Mouse (Mus musculus): Measurements from ENCODE around the gene Ifitm1. TPM values are rescaled to one million over a fixed set of nuclear protein-coding genes. Genes with fewer than 3 reads are reported as not detected.
A peak's percentile ranks its signal among the peaks of the same experiment; 100 is the strongest.
"Not testable (repeated sequence)": the region's sequence is repeated elsewhere in the genome, so short reads cannot be mapped to it uniquely, and the experiment has no call there.

The Ifitm1 gene
- polyA plus RNA-seq, 1 experiment from 2014 or later = 163 TPM

- 82% methylated on average over 10 of the region's 10 CpGs for WGBS
- ATAC-seq (replicated peaks; ENCODE audit: low FRiP score, low read depth) = no peak
- no peak overlapping the region for H3K4me2 ChIP-seq (ENCODE audit: low read length)
Observed at GRCm38 (mm10) chr7:141016707-141017697, 50.0 kb downstream of the Ifitm1 start.

DNA sequence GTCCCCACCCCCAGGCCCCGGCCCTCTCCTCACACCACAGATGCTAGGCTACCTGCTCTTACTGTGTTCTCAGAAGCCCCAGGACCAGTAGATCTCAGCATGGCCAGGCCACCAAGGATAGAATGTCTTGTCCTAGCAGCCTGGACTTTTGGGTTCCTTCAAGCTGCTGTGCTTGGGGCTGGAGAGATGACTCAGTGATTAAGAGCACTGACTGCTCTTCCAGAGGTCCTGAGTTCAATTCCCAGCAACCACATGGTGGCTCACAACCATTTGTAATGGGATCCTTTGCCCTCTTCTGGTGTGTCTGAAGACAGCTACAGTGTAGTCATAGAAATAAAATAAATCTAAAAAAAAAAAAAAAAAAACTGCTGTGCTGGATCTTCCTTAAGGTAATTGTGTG lies 50.8 kb downstream of the Ifitm1 start, which contains the start of gene Ifitm6:
Gene Ifitm6 (minus strand): TSS at position 101 of the 400 bp plus-strand sequence.
- DNase-seq (ENCODE audit: low spot score); H3K27ac ChIP-seq; H3K36me3 ChIP-seq (ENCODE audit: insufficient read depth, low read length); H3K4me1 ChIP-seq (replicated peaks; ENCODE audit: insufficient read depth, low read length); H3K27me3 ChIP-seq (ENCODE audit: insufficient read depth, low read length); H3K9ac ChIP-seq (ENCODE audit: low read depth, low read length); H3K9me3 ChIP-seq (replicated peaks; ENCODE audit: low read length); H3K4me2 ChIP-seq (ENCODE audit: low read length); ATAC-seq (replicated peaks; ENCODE audit: low FRiP score, low read depth); H3K4me3 ChIP-seq (replicated peaks; ENCODE audit: low read depth, low read length): not testable (repeated sequence)
- WGBS = 65% methylated on average over 1 of the region's 1 CpGs

More at GRCm38 (mm10) chr7:141016707-141017697, 50.0 kb downstream of the Ifitm1 start:
- no peaks in the 10 kb centered on the region for H3K9me3 ChIP-seq (replicated peaks; ENCODE audit: low read length)
- no peak for DNase-seq (ENCODE audit: low spot score)
- no peaks in the 10 kb centered on the region for H3K36me3 ChIP-seq (ENCODE audit: insufficient read depth, low read length)
- H3K9ac ChIP-seq (ENCODE audit: low read depth, low read length) = no peak overlapping the region
- no peak overlapping the region for H3K27ac ChIP-seq
- TF ChIP-seq CTCF (IDR thresholded peaks at IDR 0.05; ENCODE audit: low read depth) = peak; percentile 31; the same call in 1 of the 2 replicates
- H3K27me3 ChIP-seq (ENCODE audit: insufficient read depth, low read length) = no peaks in the 10 kb centered on the region
- H3K4me1 ChIP-seq (replicated peaks; ENCODE audit: insufficient read depth, low read length) = no peaks in the 10 kb centered on the region
- H3K4me3 ChIP-seq (replicated peaks; ENCODE audit: low read depth, low read length) = no peak overlapping the region

GRCm38 (mm10) chr7:141019028-141019427 lies 52.0 kb downstream of the Ifitm1 start:
- H3K27me3 ChIP-seq (ENCODE audit: insufficient read depth, low read length) = no peaks in the 10 kb centered on the region
- TF ChIP-seq CTCF (IDR thresholded peaks at IDR 0.05; ENCODE audit: low read depth) = no peak
- no peaks in the 10 kb centered on the region for H3K36me3 ChIP-seq (ENCODE audit: insufficient read depth, low read length)
- no peaks in the 10 kb centered on the region for H3K4me1 ChIP-seq (replicated peaks; ENCODE audit: insufficient read depth, low read length)
- no peak overlapping the region for H3K27ac ChIP-seq
- ATAC-seq (replicated peaks; ENCODE audit: low FRiP score, low read depth) (no peak), DNase-seq (ENCODE audit: low spot score) (no peak)
- H3K4me3 ChIP-seq (replicated peaks; ENCODE audit: low read depth, low read length) = no peak overlapping the region
- 92% methylated on average over 5 of the region's 5 CpGs for WGBS
- H3K9me3 ChIP-seq (replicated peaks; ENCODE audit: low read length) = no peaks in the 10 kb centered on the region
- H3K9ac ChIP-seq (ENCODE audit: low read depth, low read length) = no peak overlapping the region
- H3K4me2 ChIP-seq (ENCODE audit: low read length) = no peak overlapping the region

Other genes starting within 250 kb of the Ifitm1 start
- gene Cyp2e1, start 203.5 kb upstream of the Ifitm1 start, polyA plus RNA-seq (2015; fragmentation: Nextera tagmentation; extraction: Ambion mirVana) = 4.4 and 6.2 TPM in 2 replicates
- not detected in 2 replicates for gene Syce1, start 179.4 kb upstream of the Ifitm1 start, polyA plus RNA-seq (2015; fragmentation: Nextera tagmentation; extraction: Ambion mirVana)
- gene Zfp941, start 145.0 kb upstream of the Ifitm1 start, polyA plus RNA-seq (2015; fragmentation: Nextera tagmentation; extraction: Ambion mirVana) = 1.2 and 1.3 TPM in 2 replicates
- 0.61 and 1.1 TPM in 2 replicates for gene Urah, start 132.2 kb upstream of the Ifitm1 start, polyA plus RNA-seq (2015; fragmentation: Nextera tagmentation; extraction: Ambion mirVana)
- not detected in 2 replicates for gene Scgb1c1, start 121.7 kb upstream of the Ifitm1 start, polyA plus RNA-seq (2015; fragmentation: Nextera tagmentation; extraction: Ambion mirVana)
- gene Odf3, start 119.4 kb upstream of the Ifitm1 start, polyA plus RNA-seq (2015; fragmentation: Nextera tagmentation; extraction: Ambion mirVana) = not detected in 2 replicates
- gene Gm45785, start 110.9 kb upstream of the Ifitm1 start, polyA plus RNA-seq (2015; fragmentation: Nextera tagmentation; extraction: Ambion mirVana) = 0.18 TPM in 1 of 2 replicates, not detected in the other
- gene Ric8a, start 110.3 kb upstream of the Ifitm1 start, polyA plus RNA-seq (2015; fragmentation: Nextera tagmentation; extraction: Ambion mirVana) = 45.0 and 53.1 TPM in 2 replicates
- 48.0 and 53.9 TPM in 2 replicates for gene Bet1l, start 109.6 kb upstream of the Ifitm1 start, polyA plus RNA-seq (2015; fragmentation: Nextera tagmentation; extraction: Ambion mirVana)
- gene Psmd13, start 85.3 kb upstream of the Ifitm1 start, polyA plus RNA-seq (2015; fragmentation: Nextera tagmentation; extraction: Ambion mirVana) = 198 and 219 TPM in 2 replicates
- 47.2 and 48.6 TPM in 2 replicates for gene Sirt3, start 84.9 kb upstream of the Ifitm1 start, polyA plus RNA-seq (2015; fragmentation: Nextera tagmentation; extraction: Ambion mirVana)
- 0.39 and 0.47 TPM in 2 replicates for gene Cox8b, start 66.8 kb upstream of the Ifitm1 start, polyA plus RNA-seq (2015; fragmentation: Nextera tagmentation; extraction: Ambion mirVana)
- gene Nlrp6, start 46.3 kb upstream of the Ifitm1 start, polyA plus RNA-seq (2015; fragmentation: Nextera tagmentation; extraction: Ambion mirVana) = 2.1 and 2.6 TPM in 2 replicates
- gene Pgghg, start 25.8 kb upstream of the Ifitm1 start, polyA plus RNA-seq (2015; fragmentation: Nextera tagmentation; extraction: Ambion mirVana) = 20.3 and 20.7 TPM in 2 replicates
- gene Ifitm5, start 16.9 kb upstream of the Ifitm1 start, polyA plus RNA-seq (2015; fragmentation: Nextera tagmentation; extraction: Ambion mirVana) = 1.5 and 2.2 TPM in 2 replicates
- 0.45 and 0.68 TPM in 2 replicates for gene Gm45717, start 11.3 kb upstream of the Ifitm1 start, polyA plus RNA-seq (2015; fragmentation: Nextera tagmentation; extraction: Ambion mirVana)
- gene Ifitm2, start 11.2 kb upstream of the Ifitm1 start, polyA plus RNA-seq (2015; fragmentation: Nextera tagmentation; extraction: Ambion mirVana) = 1,203 and 1,251 TPM in 2 replicates
- 515 and 606 TPM in 2 replicates for gene Ifitm3, start 43.5 kb downstream of the Ifitm1 start, polyA plus RNA-seq (2015; fragmentation: Nextera tagmentation; extraction: Ambion mirVana)
- 1.1 and 1.5 TPM in 2 replicates for gene Ifitm6, start 50.7 kb downstream of the Ifitm1 start, polyA plus RNA-seq (2015; fragmentation: Nextera tagmentation; extraction: Ambion mirVana)
- gene Gm17387, start 61.9 kb downstream of the Ifitm1 start, polyA plus RNA-seq (2015; fragmentation: Nextera tagmentation; extraction: Ambion mirVana) = not detected in 2 replicates
- 6.4 and 7.4 TPM in 2 replicates for gene B4galnt4, start 93.9 kb downstream of the Ifitm1 start, polyA plus RNA-seq (2015; fragmentation: Nextera tagmentation; extraction: Ambion mirVana)
- 11.1 and 13.4 TPM in 2 replicates for gene Pkp3, start 111.0 kb downstream of the Ifitm1 start, polyA plus RNA-seq (2015; fragmentation: Nextera tagmentation; extraction: Ambion mirVana)
- gene Sigirr, start 133.4 kb downstream of the Ifitm1 start, polyA plus RNA-seq (2015; fragmentation: Nextera tagmentation; extraction: Ambion mirVana) = 54.1 and 59.6 TPM in 2 replicates
- 6.9 and 8.1 TPM in 2 replicates for gene Ano9, start 150.6 kb downstream of the Ifitm1 start, polyA plus RNA-seq (2015; fragmentation: Nextera tagmentation; extraction: Ambion mirVana)
- gene Ptdss2, start 155.2 kb downstream of the Ifitm1 start, polyA plus RNA-seq (2015; fragmentation: Nextera tagmentation; extraction: Ambion mirVana) = 75.3 and 85.1 TPM in 2 replicates
- 136 and 147 TPM in 2 replicates for gene Rnh1, start 205.6 kb downstream of the Ifitm1 start, polyA plus RNA-seq (2015; fragmentation: Nextera tagmentation; extraction: Ambion mirVana)
- gene Hras, start 226.8 kb downstream of the Ifitm1 start, polyA plus RNA-seq (2015; fragmentation: Nextera tagmentation; extraction: Ambion mirVana) = 91.5 and 95.5 TPM in 2 replicates
- 9.9 and 10.8 TPM in 2 replicates for gene Lrrc56, start 226.9 kb downstream of the Ifitm1 start, polyA plus RNA-seq (2015; fragmentation: Nextera tagmentation; extraction: Ambion mirVana)
- gene Lmntd2, start 246.9 kb downstream of the Ifitm1 start, polyA plus RNA-seq (2015; fragmentation: Nextera tagmentation; extraction: Ambion mirVana) = 2.6 and 2.9 TPM in 2 replicates
- gene Rassf7, start 248.6 kb downstream of the Ifitm1 start, polyA plus RNA-seq (2015; fragmentation: Nextera tagmentation; extraction: Ambion mirVana) = 61.5 and 62.5 TPM in 2 replicates

Measured in kidney, postnatal 0 days (tissue).